Mouse (Mus musculus) MEL (cell line): ENCODE data around the gene Ppp1r15a. TPM values are rescaled to one million over a fixed set of nuclear protein-coding genes. Genes with fewer than 3 reads are reported as not detected.
A peak's percentile ranks its signal among the peaks of the same experiment; 100 is the strongest.

Experiments used
- DNase-seq: peaks from one replicate; pipeline ENCODE4 v3.0.0; 2011; ENCODE audit warnings: low read depth, low spot score
- H3K27ac ChIP-seq: 2 replicates; pipeline ENCODE4 v1.5.1; 2012; ENCODE audit warnings: low read depth, mild to moderate bottlenecking, control low read depth, low read length, moderate library complexity; ENCODE audit not compliant: control insufficient read depth
- H3K27me3 ChIP-seq, 2 experiments: fragments of 150-350 bp in 1 of 2; sonication (generic) in 1 of 2; 2 replicates each; pipeline ENCODE4 v1.6.1; 2012; ENCODE audit warnings: low read length in 2 of 2, mild to moderate bottlenecking in 2 of 2, improper control_type of control experiment in 1 of 2, moderate library complexity in 1 of 2; ENCODE audit not compliant: insufficient read depth in 2 of 2, control insufficient read depth in 1 of 2
- H3K36me3 ChIP-seq, 2 experiments: 2 replicates each; pipeline ENCODE4 v1.6.1; 2012 to 2014; ENCODE audit warnings: low read length in 2 of 2, improper control_type of control experiment in 1 of 2, inconsistent platforms in 1 of 2, mild to moderate bottlenecking in 1 of 2; ENCODE audit not compliant: insufficient read depth in 2 of 2, control insufficient read depth in 1 of 2
- H3K4me1 ChIP-seq, 2 experiments: fragments of 150-350 bp in 1 of 2; sonication (generic) in 1 of 2; 2 replicates each; pipeline ENCODE4 v1.6.1; 2012; ENCODE audit warnings: low read length in 2 of 2, improper control_type of control experiment in 1 of 2, mild to moderate bottlenecking in 1 of 2; ENCODE audit not compliant: insufficient read depth in 2 of 2, control insufficient read depth in 1 of 2
- H3K4me3 ChIP-seq, 2 experiments: fragments of 150-350 bp in 1 of 2; sonication (generic) in 1 of 2; 2 replicates each; pipeline ENCODE4 v1.5.1; 2012; ENCODE audit warnings: low read depth in 2 of 2, low read length in 2 of 2, mild to moderate bottlenecking in 2 of 2, moderate library complexity in 2 of 2, control low read depth in 1 of 2, improper control_type of control experiment in 1 of 2; ENCODE audit not compliant: control insufficient read depth in 1 of 2, insufficient read depth in 1 of 2
- H3K79me2 ChIP-seq: 2 replicates; pipeline ENCODE4 v1.6.1; 2012; ENCODE audit warnings: mild to moderate bottlenecking, low read length, moderate library complexity; ENCODE audit not compliant: control insufficient read depth, poor library complexity, insufficient read depth
- H3K9ac ChIP-seq: 2 replicates; pipeline ENCODE4 v1.6.1; 2012; ENCODE audit warnings: low read depth, mild to moderate bottlenecking, control low read depth, low read length, moderate library complexity; ENCODE audit not compliant: control insufficient read depth, poor library complexity, severe bottlenecking
- H3K9me3 ChIP-seq: fragments of 150-350 bp; sonication (generic); replicated peaks from 2 replicates; pipeline ENCODE4 v1.6.1; 2012; ENCODE audit warnings: mild to moderate bottlenecking, low read length, improper control_type of control experiment, moderate library complexity; ENCODE audit not compliant: insufficient read depth
- BHLHE40 ChIP-seq: IDR thresholded peaks from 2 replicates; pipeline ENCODE4 v1.6.1; 2012; ENCODE audit warnings: low read depth, mild to moderate bottlenecking, inconsistent platforms, low read length, improper control_type of control experiment, borderline replicate concordance
- CHD2 ChIP-seq: IDR thresholded peaks from 2 replicates; pipeline ENCODE4 v1.6.1; 2011; ENCODE audit warnings: low read length, improper control_type of control experiment
- ELF1 ChIP-seq: IDR thresholded peaks from 2 replicates; pipeline ENCODE4 v1.6.1; 2014; ENCODE audit warnings: low read depth, mild to moderate bottlenecking, inconsistent platforms, low read length, improper control_type of control experiment, moderate library complexity
- GABPA ChIP-seq: IDR thresholded peaks from 2 replicates; pipeline ENCODE4 v1.6.1; 2012; ENCODE audit warnings: low read depth, mild to moderate bottlenecking, inconsistent platforms, low read length, improper control_type of control experiment, moderate library complexity
- JUND ChIP-seq: IDR thresholded peaks from 2 replicates; pipeline ENCODE4 v1.6.1; 2011; ENCODE audit warnings: low read depth, mild to moderate bottlenecking, improper control_type of control experiment, low read length
- MAFK ChIP-seq: IDR thresholded peaks from 2 replicates; pipeline ENCODE4 v1.6.1; 2011; ENCODE audit warnings: low read depth, mild to moderate bottlenecking, low read length, improper control_type of control experiment, borderline replicate concordance
- MAX ChIP-seq: IDR thresholded peaks from 2 replicates; pipeline ENCODE4 v1.6.1; 2011; ENCODE audit warnings: low read length, improper control_type of control experiment
- MEF2A ChIP-seq: IDR thresholded peaks from 2 replicates; pipeline ENCODE4 v1.6.1; 2014; ENCODE audit warnings: low read depth, mild to moderate bottlenecking, inconsistent platforms, low read length, improper control_type of control experiment; ENCODE audit not compliant: poor library complexity, insufficient replicate concordance, severe bottlenecking; ENCODE audit errors: extremely low read depth
- MXI1 ChIP-seq: IDR thresholded peaks from 2 replicates; pipeline ENCODE4 v1.6.1; 2011; ENCODE audit warnings: mild to moderate bottlenecking, low read depth, low read length, improper control_type of control experiment
- MYB ChIP-seq: IDR thresholded peaks from 2 replicates; pipeline ENCODE4 v1.6.1; 2011; ENCODE audit warnings: mild to moderate bottlenecking, low read depth, low read length, improper control_type of control experiment
- NELFE ChIP-seq: IDR thresholded peaks from 2 replicates; pipeline ENCODE4 v1.6.1; 2011; ENCODE audit warnings: low read depth, low read length, improper control_type of control experiment
- NRF1 ChIP-seq: IDR thresholded peaks from 2 replicates; pipeline ENCODE4 v1.6.1; 2014; ENCODE audit warnings: low read depth, mild to moderate bottlenecking, inconsistent platforms, low read length, improper control_type of control experiment, moderate library complexity; ENCODE audit not compliant: poor library complexity, insufficient read depth, severe bottlenecking
- POLR2A ChIP-seq, 2 experiments: IDR thresholded peaks; 2 replicates each; pipeline ENCODE4 v1.6.1; 2011 to 2012; ENCODE audit warnings: low read length in 2 of 2, mild to moderate bottlenecking in 2 of 2, control low read depth in 1 of 2, improper control_type of control experiment in 1 of 2, low read depth in 1 of 2, moderate library complexity in 1 of 2; ENCODE audit not compliant: control insufficient read depth in 1 of 2, insufficient read depth in 1 of 2, poor library complexity in 1 of 2
- POLR2AphosphoS5 ChIP-seq: IDR thresholded peaks from 2 replicates; pipeline ENCODE4 v1.6.1; 2012; ENCODE audit warnings: low read depth, borderline replicate concordance, mild to moderate bottlenecking, inconsistent platforms, low read length, moderate library complexity, mixed read lengths
- SIN3A ChIP-seq: IDR thresholded peaks from 2 replicates; pipeline ENCODE4 v1.6.1; 2012; ENCODE audit warnings: low read length, improper control_type of control experiment, inconsistent platforms
- ZC3H11A ChIP-seq: IDR thresholded peaks from 2 replicates; pipeline ENCODE4 v1.6.1; 2012; ENCODE audit warnings: low read depth, mild to moderate bottlenecking, inconsistent platforms, low read length, improper control_type of control experiment
- ZNF384 ChIP-seq: IDR thresholded peaks from 2 replicates; pipeline ENCODE4 v1.6.1; 2012; ENCODE audit warnings: low read depth, mild to moderate bottlenecking, inconsistent platforms, low read length, improper control_type of control experiment
- polyA plus RNA-seq, 2 experiments: library from polyadenylated mRNA; stranded (reverse) in 1 of 2; unstranded in 1 of 2; fragments of >175 nt in 1 of 2; fragments of >200 nt in 1 of 2; gene quantifications; 2 replicates each; pipeline versions ENCODE4 v1.2.1 to v1.2.4; 2012; ENCODE audit warnings: low replicate concordance in 2 of 2, low read depth in 1 of 2; ENCODE audit not compliant: insufficient read length in 2 of 2, insufficient read depth in 1 of 2, missing spikeins in 1 of 2
- total RNA-seq: library from RNA; depleted of rRNA; stranded (reverse); fragments of 300-350 nt; gene quantifications from 2 replicates; pipeline ENCODE4 v1.2.3, GENCODE M21; 2012

The Ppp1r15a gene
- total and polyA plus RNA-seq, 3 experiments = 27.0 to 78.0 TPM; not detected in 1

- H3K27me3 ChIP-seq = no peaks in the 10 kb centered on the region
- H3K36me3 ChIP-seq = no peaks in the 10 kb centered on the region
- TF ChIP-seq ZNF384 = no peak
- no peak for TF ChIP-seq NELFE
- no peak for TF ChIP-seq ELF1
- no peak for TF ChIP-seq CHD2
- TF ChIP-seq MAX = no peak
- TF ChIP-seq MYB = no peak
- TF ChIP-seq GABPA = no peak
- no peak for TF ChIP-seq POLR2A (IDR thresholded peaks at IDR 0.05; ENCODE audit: control insufficient read depth in 1 of 2, insufficient read depth in 1 of 2, low read depth in 1 of 2, low read length in 2 of 2, poor library complexity in 1 of 2)
- no peak for TF ChIP-seq SIN3A
- TF ChIP-seq, all 39 proteins: peak for 0
- H3K4me3 ChIP-seq = no peak overlapping the region
- no peak overlapping the region for H3K9ac ChIP-seq
- H3K27ac ChIP-seq = no peak overlapping the region
- H3K79me2 ChIP-seq = no peaks in the 10 kb centered on the region
- no peaks in the 10 kb centered on the region for H3K9me3 ChIP-seq
- no peaks in the 10 kb centered on the region for H3K4me1 ChIP-seq
- DNase-seq = no peak
Observed at GRCm38 (mm10) chr7:45551512-45551883, 25.4 kb upstream of the Ppp1r15a start.

GRCm38 (mm10) chr7:45550821-45551511 is 24.9 kb upstream of the Ppp1r15a start:
- Histone ChIP-seq H3K79me2 (no peaks in the 10 kb centered on the region), H3K27me3 (peaks cover 0 to 3% of the 10 kb centered on the region in 2 experiments; a peak in 1 of 4 replicates)
- DNase-seq = no peak

GRCm38 (mm10) chr7:45549641-45550436 is 23.8 kb upstream of the Ppp1r15a start:
- Histone ChIP-seq H3K27ac (no peak overlapping the region), H3K4me1 (no peaks in the 10 kb centered on the region), H3K4me3 (no peak overlapping the region), H3K9ac (no peak overlapping the region), H3K9me3 (no peaks in the 10 kb centered on the region), H3K79me2 (no peaks in the 10 kb centered on the region), H3K27me3 (peaks cover 0 to 3% of the 10 kb centered on the region in 2 experiments; a peak in 1 of 4 replicates), H3K36me3 (no peaks in the 10 kb centered on the region)
- DNase-seq = no peak
- TF ChIP-seq NRF1 (peak; percentile 21; the same call in 1 of the 2 replicates), BHLHE40 (no peak)

More at GRCm38 (mm10) chr7:45550821-45551511, 24.9 kb upstream of the Ppp1r15a start:
- H3K36me3 ChIP-seq = no peaks in the 10 kb centered on the region
- no peak overlapping the region for H3K9ac ChIP-seq
- no peak overlapping the region for H3K27ac ChIP-seq
- no peak overlapping the region for H3K4me3 ChIP-seq
- no peaks in the 10 kb centered on the region for H3K9me3 ChIP-seq
- no peak for TF ChIP-seq POLR2AphosphoS5
- no peak for TF ChIP-seq MXI1
- no peak for TF ChIP-seq BHLHE40
- no peak for TF ChIP-seq JUND
- no peak for TF ChIP-seq MAFK
- no peak for TF ChIP-seq MEF2A
- TF ChIP-seq ZC3H11A = no peak
- no peak for TF ChIP-seq MAX
- no peaks in the 10 kb centered on the region for H3K4me1 ChIP-seq
